Mouse (Mus musculus): ENCODE measurements at regions not wholly inside any gene's neighbourhood (a gene's known extent, or its start where the extent isn't known, plus 50 kb on each side); places are given as distances from the start of the nearest gene placed in this dataset.

GRCm38 (mm10) chr7:117734994-117735698, 354.4 kb downstream of the Xylt1 start:
- DNase-seq (ENCODE audit: low read depth, low spot score) = no peak

GRCm38 (mm10) chr7:117729067-117729466, 348.3 kb downstream of the Xylt1 start:
- peak; percentile 44 for DNase-seq (ENCODE audit: low read depth, low spot score)

All from ES-CJ7 (cell line).